Mouse (Mus musculus) kidney, embryonic 14.5 days (tissue): ENCODE data around the gene Arhgap21. TPM values are rescaled to one million over a fixed set of nuclear protein-coding genes. Genes with fewer than 3 reads are reported as not detected.
A peak's percentile ranks its signal among the peaks of the same experiment; 100 is the strongest.

Experiments
- ATAC-seq: fragments of 200-750 bp; cut with Nextera tagmentation; 2 replicates; pipeline ENCODE4 v1.8.0; 2017; ENCODE audit warnings: moderate number of reproducible peaks, mild to moderate bottlenecking, moderate TSS enrichment, moderate library complexity; ENCODE audit not compliant: low FRiP score, low TSS enrichment
- H3K27ac ChIP-seq: fragments of 300-500 bp; sonication (generic); 2 replicates; pipeline ENCODE4 v1.5.1; 2014; ENCODE audit warnings: low read depth, mild to moderate bottlenecking, low read length, moderate library complexity, mixed read lengths
- H3K27me3 ChIP-seq: fragments of 300-500 bp; sonication (generic); 2 replicates; pipeline ENCODE4 v1.6.1; 2014; ENCODE audit warnings: mild to moderate bottlenecking, low read length; ENCODE audit not compliant: control insufficient read depth, insufficient read depth
- H3K36me3 ChIP-seq: fragments of 300-500 bp; sonication (generic); 2 replicates; pipeline ENCODE4 v1.6.1; 2014; ENCODE audit warnings: low read length, mixed read lengths; ENCODE audit not compliant: control insufficient read depth, insufficient read depth
- H3K4me1 ChIP-seq: fragments of 300-500 bp; sonication (generic); 2 replicates; pipeline ENCODE4 v1.6.1; 2014; ENCODE audit warnings: low read length, mixed read lengths; ENCODE audit not compliant: control insufficient read depth, insufficient read depth
- H3K4me2 ChIP-seq: fragments of 300-500 bp; sonication (generic); replicated peaks from 2 replicates; pipeline ENCODE4 v1.6.1; 2014; ENCODE audit warnings: low read depth, mild to moderate bottlenecking, low read length
- H3K4me3 ChIP-seq: fragments of 300-500 bp; sonication (generic); 2 replicates; pipeline ENCODE4 v1.5.1; 2014; ENCODE audit warnings: mild to moderate bottlenecking, low read length
- H3K9ac ChIP-seq: fragments of 300-500 bp; sonication (generic); 2 replicates; pipeline ENCODE4 v1.6.1; 2014; ENCODE audit warnings: low read depth, mild to moderate bottlenecking, low read length, moderate library complexity
- H3K9me3 ChIP-seq: fragments of 300-500 bp; sonication (generic); 2 replicates; pipeline ENCODE4 v1.6.1; 2016; ENCODE audit warnings: low read length; ENCODE audit not compliant: control insufficient read depth
- WGBS: fragments of 180-500 bp; shearing (Covaris S2); extraction: QIAGEN DNeasy Blood & Tissue Kit; methylation state at CpG from one replicate; pipeline ENCODE4 v1.1.7; 2014; 5-methylcytosine and 5-hydroxymethylcytosine counted together
- polyA plus RNA-seq: library from polyadenylated mRNA; unstranded; fragments of >200 nt; fragmentation: Nextera tagmentation; extraction: Ambion mirVana; gene quantifications from 2 replicates; pipeline ENCODE4 v1.2.1, GENCODE M21; 2014

Gene Arhgap21
- polyA plus RNA-seq, 1 experiment from 2014 or later: 15.9 TPM

- Histone ChIP-seq H3K36me3 (peaks cover 19% of the 10 kb centered on the region), H3K4me1 (no peaks in the 10 kb centered on the region), H3K9ac (no peak overlapping the region), H3K4me2 (no peak overlapping the region), H3K27ac (no peak overlapping the region), H3K4me3 (no peak overlapping the region), H3K9me3 (no peaks in the 10 kb centered on the region), H3K27me3 (no peaks in the 10 kb centered on the region)
- ATAC-seq: no peak
Measured at GRCm38 (mm10) chr2:20868052-20868451, 100.6 kb downstream of the Arhgap21 start.

- 81% methylated on average over 3 of the region's 3 CpGs for WGBS
- Histone ChIP-seq H3K9me3 (no peaks in the 10 kb centered on the region), H3K4me2 (no peak overlapping the region), H3K36me3 (peaks cover 40% of the 10 kb centered on the region), H3K9ac (no peak overlapping the region), H3K27me3 (no peaks in the 10 kb centered on the region), H3K27ac (no peak overlapping the region), H3K4me3 (no peak overlapping the region), H3K4me1 (no peaks in the 10 kb centered on the region)
- no peak for ATAC-seq
Measured at GRCm38 (mm10) chr2:20865795-20866194, 102.9 kb downstream of the Arhgap21 start.

GRCm38 (mm10) chr2:20864569-20864968, 104.1 kb downstream of the Arhgap21 start:
- ATAC-seq: no peak
- 92% methylated on average over 2 of the region's 2 CpGs for WGBS
- H3K36me3 ChIP-seq: peaks cover 51% of the 10 kb centered on the region

DNA sequence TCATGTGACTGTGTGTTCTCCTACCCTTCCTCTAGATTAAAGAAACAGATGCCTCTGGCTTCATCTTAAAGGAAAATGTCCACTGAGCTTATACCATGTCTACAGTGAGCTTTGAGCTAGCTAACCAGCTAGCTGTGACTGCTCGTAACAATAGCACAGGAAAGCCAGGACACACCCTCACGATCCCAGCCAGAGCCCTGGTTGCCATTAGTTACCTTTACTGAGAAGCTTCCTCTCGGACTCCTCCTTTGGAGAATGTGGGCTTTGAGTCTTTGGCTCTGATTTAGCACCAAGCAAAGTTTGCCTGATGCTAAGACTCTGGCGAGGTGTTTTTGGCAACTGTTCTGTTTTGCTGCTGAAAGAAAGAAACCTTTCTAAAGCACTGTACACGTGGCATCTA, 107.9 kb downstream of the Arhgap21 start:
- Histone ChIP-seq H3K9me3 (no peaks in the 10 kb centered on the region), H3K36me3 (peaks cover 59% of the 10 kb centered on the region), H3K9ac (no peak overlapping the region), H3K4me3 (no peak overlapping the region), H3K27me3 (no peaks in the 10 kb centered on the region), H3K27ac (no peak overlapping the region), H3K4me1 (no peaks in the 10 kb centered on the region), H3K4me2 (no peak overlapping the region)
- ATAC-seq: no peak
- WGBS: 85% methylated on average over 5 of the region's 5 CpGs

More at GRCm38 (mm10) chr2:20864569-20864968, 104.1 kb downstream of the Arhgap21 start:
- H3K27ac ChIP-seq: no peak overlapping the region
- no peaks in the 10 kb centered on the region for H3K4me1 ChIP-seq
- no peak overlapping the region for H3K9ac ChIP-seq
- H3K4me3 ChIP-seq: no peak overlapping the region
- no peak overlapping the region for H3K4me2 ChIP-seq
- no peaks in the 10 kb centered on the region for H3K9me3 ChIP-seq
- no peaks in the 10 kb centered on the region for H3K27me3 ChIP-seq

GRCm38 (mm10) chr2:20849346-20849745, 119.3 kb downstream of the Arhgap21 start:
- Histone ChIP-seq H3K27ac (no peak overlapping the region), H3K4me3 (no peak overlapping the region), H3K9ac (no peak overlapping the region), H3K9me3 (no peaks in the 10 kb centered on the region), H3K4me1 (no peaks in the 10 kb centered on the region), H3K4me2 (no peak overlapping the region), H3K27me3 (no peaks in the 10 kb centered on the region), H3K36me3 (peaks cover 63% of the 10 kb centered on the region)
- 95% methylated on average over 18 of the region's 18 CpGs for WGBS
- ATAC-seq: no peak

- H3K9me3 ChIP-seq: no peaks in the 10 kb centered on the region
- H3K4me3 ChIP-seq: no peak overlapping the region
- no peaks in the 10 kb centered on the region for H3K27me3 ChIP-seq
- no peak for ATAC-seq
- H3K4me2 ChIP-seq: no peak overlapping the region
- H3K4me1 ChIP-seq: no peaks in the 10 kb centered on the region
- 65% methylated on average over 3 of the region's 3 CpGs for WGBS
- no peak overlapping the region for H3K27ac ChIP-seq
- H3K36me3 ChIP-seq: no peaks in the 10 kb centered on the region
- no peak overlapping the region for H3K9ac ChIP-seq
Measured at GRCm38 (mm10) chr2:20831608-20832406, 136.9 kb downstream of the Arhgap21 start.

DNA sequence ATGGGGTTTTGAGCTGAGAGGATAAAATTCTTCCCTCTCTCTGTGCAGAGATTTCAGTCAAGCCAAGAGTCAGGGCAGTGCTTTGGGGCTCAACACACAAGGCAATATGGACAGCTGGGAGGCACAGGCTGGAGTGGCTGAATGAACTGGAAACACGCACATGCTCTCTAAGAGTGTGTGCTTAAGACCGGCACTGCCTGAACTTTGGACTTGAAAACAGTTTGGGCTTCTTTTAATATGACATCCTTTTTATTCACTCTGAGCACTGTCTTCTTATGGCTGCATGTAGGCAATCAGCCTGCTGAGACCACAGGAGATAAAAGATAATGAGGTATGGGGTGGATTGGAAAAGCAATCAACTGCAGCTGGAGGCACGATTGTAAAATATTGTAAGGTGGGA, 137.8 kb downstream of the Arhgap21 start:
- Histone ChIP-seq H3K9ac (no peak overlapping the region), H3K36me3 (no peaks in the 10 kb centered on the region), H3K27me3 (no peaks in the 10 kb centered on the region), H3K4me3 (no peak overlapping the region), H3K27ac (no peak overlapping the region), H3K9me3 (no peaks in the 10 kb centered on the region), H3K4me1 (no peaks in the 10 kb centered on the region), H3K4me2 (no peak overlapping the region)
- WGBS: 69% methylated on average over 3 of the region's 3 CpGs
- ATAC-seq: no peak

GRCm38 (mm10) chr2:20826258-20826657, 142.4 kb downstream of the Arhgap21 start:
- Histone ChIP-seq H3K4me1 (no peaks in the 10 kb centered on the region), H3K9me3 (no peaks in the 10 kb centered on the region)
- no peak for ATAC-seq

GRCm38 (mm10) chr2:20818226-20818625, 150.5 kb downstream of the Arhgap21 start:
- ATAC-seq: peak; percentile 55; the same call in 1 of the 2 replicates
- 63% methylated on average over 7 of the region's 7 CpGs for WGBS
- H3K9ac ChIP-seq: no peak overlapping the region

More at GRCm38 (mm10) chr2:20826258-20826657, 142.4 kb downstream of the Arhgap21 start:
- Histone ChIP-seq H3K27me3 (no peaks in the 10 kb centered on the region), H3K4me2 (no peak overlapping the region), H3K4me3 (no peak overlapping the region), H3K27ac (no peak overlapping the region), H3K36me3 (no peaks in the 10 kb centered on the region), H3K9ac (no peak overlapping the region)

More at GRCm38 (mm10) chr2:20818226-20818625, 150.5 kb downstream of the Arhgap21 start:
- no peaks in the 10 kb centered on the region for H3K36me3 ChIP-seq
- H3K27me3 ChIP-seq: no peaks in the 10 kb centered on the region
- H3K4me3 ChIP-seq: no peak overlapping the region
- H3K4me2 ChIP-seq: no peak overlapping the region
- no peaks in the 10 kb centered on the region for H3K4me1 ChIP-seq
- H3K9me3 ChIP-seq: no peaks in the 10 kb centered on the region
- H3K27ac ChIP-seq: no peak overlapping the region
